Mouse (Mus musculus) spleen, embryonic (tissue): Measurements from ENCODE around the gene Crb3.

Experiments used
- CTCF ChIA-PET: fragments of 350-600 bp; sonication (Branson Sonifier 250); formaldehyde crosslinking; loops from one replicate; lab custom pipeline; 2022; lab: Charles Lee

Gene Crb3

DNA sequence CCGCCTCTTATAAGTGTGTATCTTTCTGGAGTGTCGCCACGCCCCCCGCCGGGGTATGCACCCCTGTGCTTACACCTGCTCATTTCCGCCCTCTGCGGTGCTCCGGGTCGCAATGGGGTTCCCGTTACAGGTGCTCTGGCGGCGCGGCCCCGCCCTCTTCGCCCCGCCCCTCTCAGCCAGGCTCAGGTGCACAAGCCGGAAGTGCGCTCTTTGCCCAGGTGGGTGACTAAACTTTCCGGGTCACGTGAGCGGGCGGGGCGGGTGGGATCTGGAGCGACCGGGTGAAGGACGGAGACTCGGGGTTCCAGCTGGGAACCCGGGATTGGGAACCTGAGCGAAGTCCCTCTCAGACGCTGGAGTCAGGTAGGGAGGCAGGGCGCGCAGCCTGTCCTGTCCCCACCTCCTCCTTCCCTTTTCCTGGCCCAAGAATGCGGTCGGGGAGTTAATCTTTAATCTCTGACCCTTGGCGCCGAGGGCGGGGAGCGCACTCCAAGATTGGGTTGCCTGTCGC lies 3.2 kb downstream of the Crb3 start:
- CTCF ChIA-PET, result interaction anchor here (1.1 kb wide), 1 partner anchor 11 kb away, joined by 5 read pairs; no protein-coding TSS in a partner anchor

DNA sequence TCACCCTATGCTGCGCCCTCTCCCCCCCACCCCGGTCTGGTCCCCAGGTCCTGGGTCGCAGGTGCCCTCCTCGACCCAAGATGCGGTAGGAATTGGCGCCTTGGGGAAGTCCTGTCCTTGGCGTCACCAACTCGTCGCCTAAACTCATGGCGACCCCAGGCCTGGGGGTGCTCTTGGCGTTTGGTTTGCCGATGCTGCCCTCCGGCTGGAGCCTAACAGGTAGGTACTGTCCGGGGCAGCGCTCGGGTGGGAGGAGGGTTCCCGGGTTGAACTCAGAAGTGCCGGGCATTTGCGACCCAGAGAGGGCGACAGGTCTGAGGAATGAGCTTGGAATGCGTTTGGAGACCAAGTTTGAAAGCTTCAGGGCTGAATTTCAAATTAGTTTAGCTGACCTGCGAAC lies 3.6 kb downstream of the Crb3 start:
- CTCF ChIA-PET, result interaction anchor here (0.6 to 1.1 kb wide), 2 partner anchors 10 to 245 kb away, joined by 3 to 5 read pairs; no protein-coding TSS in a partner anchor

DNA sequence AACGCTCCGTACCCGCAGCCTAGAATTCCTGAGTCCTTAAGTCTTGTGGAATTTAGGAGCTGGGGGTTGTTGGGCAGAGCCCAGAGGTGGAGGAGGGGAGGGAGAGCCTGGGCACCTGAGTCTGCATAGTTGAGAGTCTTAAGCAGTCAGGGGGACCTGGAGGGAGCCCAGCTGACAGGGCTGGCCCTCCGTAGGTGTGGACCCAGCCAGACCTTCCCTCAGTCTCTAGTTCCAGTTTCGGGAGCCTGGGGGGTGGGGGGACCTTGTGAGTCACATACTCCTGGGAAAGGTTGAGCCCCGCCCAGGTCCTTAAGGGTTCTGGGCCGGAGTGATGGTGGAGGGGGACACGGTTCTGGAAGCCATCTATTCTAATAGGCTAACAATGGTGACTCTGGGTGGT lies 4.1 kb downstream of the Crb3 start:
- CTCF ChIA-PET, result interaction anchor here (0.6 to 1.1 kb wide), 2 partner anchors 10 to 245 kb away, joined by 3 to 5 read pairs; no protein-coding TSS in a partner anchor

- CTCF ChIA-PET, result interaction anchor here (0.6 kb wide), 1 partner anchor 755 kb away, joined by 3 read pairs; no protein-coding TSS in a partner anchor
These were observed 8.0 kb downstream of the Crb3 start for GRCm38 (mm10) chr17:57066908-57067307.

DNA sequence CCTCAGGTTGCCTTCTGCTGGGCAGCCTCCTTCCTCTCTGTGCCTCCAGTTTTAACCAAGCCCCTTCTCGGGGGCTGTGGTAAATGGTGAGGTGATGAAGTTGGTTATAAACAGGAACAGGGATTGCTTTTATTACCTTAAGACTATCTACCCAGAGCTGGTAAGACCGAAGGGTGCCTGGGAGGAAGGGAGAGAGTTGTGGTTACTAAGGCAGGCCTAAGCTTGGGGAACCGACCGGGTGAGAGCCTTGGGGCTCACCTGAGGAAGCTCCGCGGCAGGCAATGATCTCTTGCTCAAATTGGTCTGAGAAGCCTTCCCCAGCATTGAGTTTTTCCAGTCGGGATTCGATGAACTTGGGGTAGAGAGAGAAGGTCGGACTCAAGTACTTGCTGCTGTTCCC lies 11.4 kb downstream of the Crb3 start:
- CTCF ChIA-PET, result no interaction called here

DNA sequence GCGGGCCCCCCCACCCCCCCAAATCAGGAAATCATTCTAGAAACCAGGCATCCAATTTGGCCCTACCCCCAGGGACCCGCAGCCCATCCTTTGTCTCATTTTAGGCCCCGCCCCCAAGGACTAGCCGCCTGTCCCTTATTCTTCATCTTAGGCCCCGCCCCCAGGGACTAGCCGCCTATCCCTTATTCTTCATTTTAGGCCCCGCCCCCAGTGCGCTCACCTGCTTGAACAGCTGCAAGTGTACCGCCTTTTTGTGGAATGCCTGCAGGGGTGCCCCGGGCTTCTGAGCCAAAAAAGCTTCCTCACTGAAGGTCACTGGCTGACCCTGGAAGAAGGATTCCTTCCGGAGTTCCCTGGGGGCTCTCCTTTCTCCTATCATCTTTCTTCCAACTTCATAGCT lies 11.8 kb downstream of the Crb3 start:
- CTCF ChIA-PET, result no interaction called here

DNA sequence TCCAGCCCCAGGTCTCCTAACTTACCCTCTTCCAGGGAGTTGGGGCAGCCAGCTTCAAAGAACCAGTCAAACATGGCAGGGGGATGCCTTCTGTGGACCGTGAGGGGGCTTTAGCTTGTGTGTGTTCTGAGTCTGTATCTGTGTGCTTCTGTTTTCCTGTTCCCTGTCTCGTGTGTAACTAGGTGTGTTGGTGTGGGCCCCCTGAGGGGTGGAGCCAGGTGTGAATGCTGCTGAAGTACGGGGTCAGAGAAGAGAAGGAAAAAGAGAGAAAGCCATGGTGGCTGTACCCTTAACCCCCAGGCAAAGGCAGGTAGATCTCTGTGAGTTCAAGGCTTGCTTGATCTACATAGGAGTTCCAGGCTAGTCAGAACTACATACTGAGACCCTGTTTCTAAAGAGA lies 18.0 kb downstream of the Crb3 start:
- CTCF ChIA-PET, result no interaction called here

DNA sequence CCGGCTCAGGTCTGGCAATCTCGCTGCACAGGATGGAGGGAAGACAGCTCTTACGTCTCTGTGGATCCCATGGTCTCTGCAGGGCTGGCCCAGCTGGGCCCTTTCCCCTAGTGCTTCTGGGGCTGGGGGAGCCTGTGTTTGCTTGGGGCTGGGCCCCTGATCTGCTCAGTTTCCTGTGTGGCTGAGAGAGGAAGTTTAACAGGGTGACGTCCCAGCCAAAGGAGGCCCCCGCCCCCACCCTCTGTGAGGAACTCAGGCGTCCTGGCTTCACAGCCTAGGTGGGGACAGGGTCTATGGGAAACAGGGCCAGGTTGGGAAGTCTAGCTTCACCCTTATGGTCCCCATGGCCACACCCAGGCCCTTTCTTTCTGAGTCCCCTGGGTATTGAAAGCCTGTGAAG lies 19.4 kb downstream of the Crb3 start, which contains the start of gene Dennd1c:
Dennd1c (minus strand) TSS at position 179 of the 400 bp plus-strand sequence.
- CTCF ChIA-PET, result interaction anchor here (0.6 kb wide), 1 partner anchor 86 kb away, joined by 6 read pairs; no protein-coding TSS in a partner anchor

DNA sequence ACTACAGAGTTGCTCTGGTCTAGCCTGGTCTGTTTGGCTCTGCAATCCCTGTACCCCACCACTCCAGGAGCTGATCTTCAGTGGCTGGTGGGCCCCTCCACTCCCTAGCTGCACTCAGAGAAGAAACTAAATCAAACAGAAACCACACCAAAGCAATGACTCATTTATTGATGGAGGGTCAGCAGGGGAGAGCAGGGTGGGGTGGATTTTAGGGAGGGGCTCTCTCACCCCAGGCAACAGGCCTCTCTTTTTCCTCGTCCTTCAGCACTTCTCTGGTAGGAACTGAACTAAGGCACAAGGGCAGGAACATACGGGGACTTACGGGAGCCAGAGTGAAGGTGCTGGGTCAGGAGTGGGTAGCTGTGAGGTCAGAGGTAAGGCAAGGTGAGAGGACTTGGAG lies 21.0 kb downstream of the Crb3 start:
- CTCF ChIA-PET, result no interaction called here

GRCm38 (mm10) chr17:57081234-57081842 lies 22.4 kb downstream of the Crb3 start:
- CTCF ChIA-PET, result no interaction called here

- CTCF ChIA-PET, result no interaction called here
These were observed 23.6 kb downstream of the Crb3 start for GRCm38 (mm10) chr17:57082481-57082880.

DNA sequence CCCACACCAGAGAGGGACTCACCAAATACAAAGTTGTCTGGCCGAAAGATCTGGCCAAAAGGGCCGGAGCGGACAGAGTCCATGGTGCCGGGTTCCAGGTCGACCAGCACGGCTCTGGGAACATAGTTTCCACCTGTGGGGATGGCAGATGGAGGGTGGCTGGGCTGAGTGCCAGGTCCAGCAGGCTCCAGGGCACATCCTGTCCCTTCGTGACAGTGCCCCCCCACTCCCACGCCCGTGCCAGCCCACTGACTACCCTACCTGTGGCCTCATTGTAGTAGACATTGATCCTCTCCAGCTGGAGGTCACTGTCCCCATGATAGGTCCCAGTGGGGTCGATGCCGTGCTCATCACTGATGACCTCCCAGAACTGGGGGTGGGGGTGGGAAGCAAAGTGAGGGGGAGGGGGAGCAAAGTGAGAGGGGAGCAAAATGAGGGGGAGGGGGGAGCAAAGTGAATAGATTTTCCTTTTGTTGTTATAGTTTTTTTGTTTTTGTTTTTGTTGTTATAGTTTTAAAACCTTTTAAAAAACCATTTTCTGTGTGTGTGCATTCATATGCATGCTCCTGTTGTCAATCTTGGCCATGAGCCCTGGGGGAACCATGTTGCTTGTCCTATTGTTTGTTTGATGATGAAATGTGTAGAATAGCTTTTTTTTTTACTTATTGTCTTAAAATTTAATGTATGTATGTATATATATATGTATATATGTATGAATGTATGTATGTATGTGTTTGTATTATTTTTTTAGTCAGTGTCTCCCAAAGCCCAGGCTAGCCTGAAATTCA lies 27.3 kb downstream of the Crb3 start:
- CTCF ChIA-PET, result no interaction called here

DNA sequence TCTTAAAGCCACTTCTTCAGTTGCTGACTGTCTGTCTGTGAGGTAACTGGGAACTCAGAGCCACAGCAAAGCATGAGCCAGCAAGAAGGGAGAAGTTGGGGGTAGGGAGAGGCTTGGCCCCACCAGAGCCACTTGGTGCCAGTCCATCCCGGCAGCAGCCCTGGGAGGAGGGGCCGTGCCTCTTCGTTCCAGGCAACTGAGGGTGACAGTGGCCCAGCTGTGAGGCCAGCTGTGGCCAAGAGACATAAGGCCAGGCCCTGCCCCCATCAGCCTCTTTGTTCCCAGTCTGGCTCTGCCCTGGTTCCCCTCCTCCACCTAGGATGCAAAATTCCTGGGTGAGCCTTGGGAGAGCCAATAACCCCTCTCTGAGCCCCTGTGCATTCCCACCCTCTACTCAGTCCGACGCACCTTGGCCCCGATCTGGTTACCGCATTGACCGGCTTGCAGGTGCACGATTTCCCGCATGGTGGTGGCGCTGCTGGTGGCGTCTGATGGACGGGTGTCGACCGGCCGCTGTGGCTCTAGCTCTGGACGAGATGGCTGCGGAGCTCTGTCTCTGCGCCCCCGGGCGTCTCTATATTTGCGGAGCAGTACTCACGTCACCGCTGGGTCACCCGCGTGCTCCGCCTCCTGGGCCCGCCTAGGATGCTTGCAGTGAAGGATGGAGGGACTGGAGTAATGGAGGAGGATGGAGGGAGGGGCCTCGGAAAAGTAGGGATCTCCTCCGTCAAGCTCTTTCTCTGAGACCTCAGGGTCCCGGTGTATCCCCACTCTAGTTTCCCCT lies 28.3 kb downstream of the Crb3 start, which contains the start of gene Tubb4a:
Tubb4a (minus strand) TSS at position 734 of the 784 bp plus-strand sequence.
- CTCF ChIA-PET, result no interaction called here

GRCm38 (mm10) chr17:57094222-57094621 lies 35.3 kb downstream of the Crb3 start:
- CTCF ChIA-PET, result no interaction called here

DNA sequence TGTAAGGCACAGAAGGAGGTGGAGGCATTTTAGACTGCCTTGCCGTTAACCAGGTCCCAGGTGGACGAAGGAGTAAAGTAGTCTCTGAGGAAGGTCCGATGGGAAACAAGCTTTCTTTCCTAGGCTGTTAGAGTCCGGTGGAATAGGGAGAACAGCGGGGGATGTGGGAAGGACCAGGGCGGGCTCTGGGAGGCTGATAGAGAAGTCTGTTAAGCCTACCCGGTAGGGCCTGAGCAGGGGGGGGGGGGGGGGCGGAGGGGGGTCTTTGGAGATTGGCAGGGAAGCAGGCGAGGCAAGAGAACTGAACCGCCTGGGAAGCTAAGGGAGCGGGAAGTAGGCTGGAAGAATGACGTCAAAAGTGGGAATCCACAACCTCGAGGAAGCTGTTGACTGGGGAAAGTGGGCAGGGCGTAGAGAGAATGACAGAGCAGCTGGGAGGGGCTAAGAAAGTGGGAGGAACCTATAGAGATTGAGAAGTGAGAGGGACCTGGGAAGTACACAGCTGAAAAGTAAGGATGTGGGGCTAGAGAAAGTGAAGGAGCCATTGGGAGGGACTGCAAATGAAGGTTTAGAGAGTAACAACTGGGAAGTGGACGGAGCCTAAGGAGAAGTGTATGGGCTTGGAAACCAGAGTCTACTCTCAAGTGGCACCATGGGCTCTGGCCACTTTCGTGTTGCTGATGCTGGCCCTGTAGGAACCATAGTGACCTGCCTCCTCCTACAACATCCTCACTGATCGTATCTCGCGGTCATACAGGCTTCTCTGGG lies 37.1 kb downstream of the Crb3 start:
- CTCF ChIA-PET, result interaction anchor here (0.6 to 1.6 kb wide), 2 partner anchors 21 to 71 kb away, joined by 6 to 10 read pairs; no protein-coding TSS in a partner anchor

DNA sequence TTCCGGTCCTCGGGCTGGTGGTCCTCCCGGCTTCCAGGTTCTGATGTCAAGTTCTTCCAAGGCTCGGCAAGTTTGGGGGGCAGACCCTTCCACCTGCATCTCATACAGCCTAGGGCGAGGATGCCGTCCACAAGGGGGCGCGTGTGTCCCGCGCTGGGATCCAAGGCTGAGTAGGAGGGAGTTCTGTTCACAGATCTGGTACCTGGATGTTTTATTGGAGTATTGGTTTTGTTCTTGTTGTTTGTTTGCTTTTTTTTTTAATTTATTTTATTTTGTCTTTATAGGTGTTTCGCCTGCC lies 37.7 kb downstream of the Crb3 start:
- CTCF ChIA-PET, result interaction anchor here (0.6 to 1.6 kb wide), 2 partner anchors 11 to 70 kb away, joined by 3 to 10 read pairs; no protein-coding TSS in a partner anchor

DNA sequence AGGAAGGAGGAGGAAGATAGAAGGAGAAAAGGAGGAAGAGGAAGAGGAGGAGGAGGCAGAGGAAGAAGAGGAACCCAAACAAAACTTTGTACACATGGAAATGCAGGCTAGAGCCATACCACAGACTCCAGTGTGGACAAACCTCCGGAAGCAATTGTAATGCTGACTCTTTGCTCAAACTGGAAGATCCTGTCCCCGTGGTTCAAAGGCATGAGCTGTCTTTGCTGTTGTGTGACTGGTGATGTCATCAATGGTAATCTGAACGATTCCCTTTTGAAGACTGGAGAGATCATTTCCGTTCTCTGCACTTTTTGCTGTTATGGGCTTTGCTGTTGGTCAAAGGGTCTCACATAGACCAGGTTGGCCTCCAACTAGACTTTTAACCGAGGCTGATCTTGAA lies 39.4 kb downstream of the Crb3 start:
- CTCF ChIA-PET, result interaction anchor here (0.7 to 0.8 kb wide), 2 partner anchors 37 to 39 kb away, joined by 3 to 4 read pairs; partner anchors contain the start of gene Crb3

- CTCF ChIA-PET, result no interaction called here
These were observed 40.9 kb downstream of the Crb3 start for GRCm38 (mm10) chr17:57099629-57100325.

DNA sequence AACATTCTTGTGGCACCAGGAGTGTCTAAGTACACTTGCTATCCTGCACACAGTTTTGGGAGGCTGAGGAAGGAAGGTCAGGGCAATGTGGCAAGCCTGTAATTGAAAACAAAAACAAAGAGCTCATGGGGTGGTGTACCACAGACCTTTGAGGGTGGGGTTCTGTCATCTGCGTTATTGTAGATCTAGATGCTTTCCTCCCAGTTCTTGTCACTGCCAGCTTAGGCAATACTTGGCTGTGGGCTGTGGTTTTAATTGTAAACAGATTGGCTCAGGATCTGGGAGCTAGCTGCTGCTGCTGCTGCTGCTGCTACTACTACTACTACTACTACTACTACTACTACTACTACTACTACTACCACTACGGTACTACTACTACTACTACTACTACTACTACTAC lies 43.4 kb downstream of the Crb3 start:
- CTCF ChIA-PET, result no interaction called here

GRCm38 (mm10) chr17:57104496-57104895 lies 45.6 kb downstream of the Crb3 start:
- CTCF ChIA-PET, result no interaction called here
